Mouse (Mus musculus) right cerebral cortex, postnatal 36 days (tissue): ENCODE results near the gene Gm45234.
"Not testable (repeated sequence)": the region's sequence is repeated elsewhere in the genome, so short reads cannot be mapped to it uniquely, and the experiment has no call there.

ENCODE experiments used
- DNase-seq, 2 experiments: peaks; one replicate each; pipeline ENCODE4 v3.0.0; 2022; ENCODE audit warnings: low spot score in 2 of 2, mixed read lengths in 1 of 2

Gene Gm45234

DNA sequence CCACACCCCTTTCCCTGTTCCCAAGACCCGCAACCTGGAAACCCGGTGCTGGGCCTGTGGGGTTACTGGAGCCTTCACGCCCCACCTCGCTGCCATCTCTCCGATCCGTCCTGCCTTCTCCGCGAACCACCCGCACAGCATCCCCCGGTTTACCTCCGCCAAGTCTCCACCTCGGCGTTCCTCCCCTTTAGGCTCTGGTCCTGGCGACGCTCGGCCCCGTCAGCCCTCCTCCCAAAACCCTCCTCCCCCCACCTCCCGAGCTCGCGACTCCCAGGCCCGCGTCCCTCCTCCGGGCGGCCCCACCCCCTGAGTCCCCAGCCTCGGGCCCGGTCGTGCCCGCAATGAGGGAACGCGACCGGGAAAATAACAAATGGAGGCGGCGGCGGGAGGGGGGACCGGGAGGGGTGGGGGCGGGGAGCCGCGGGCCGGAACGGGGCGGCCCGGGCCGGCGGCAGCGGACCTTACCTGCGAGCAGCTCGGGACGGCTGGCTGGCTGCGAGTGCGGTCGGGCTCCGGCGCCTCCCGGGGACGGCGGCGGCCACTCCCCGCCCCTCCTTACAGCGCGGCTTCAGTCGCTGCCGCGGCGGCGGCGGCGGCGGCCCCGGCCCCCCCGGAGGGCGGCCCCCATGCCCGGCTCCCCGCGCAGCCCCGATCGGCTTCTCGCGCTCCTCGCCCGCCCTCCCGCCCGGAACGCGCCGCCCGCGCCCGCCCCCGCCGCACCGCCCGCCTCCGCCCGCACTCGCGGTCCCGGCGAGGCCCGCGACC, at the start of gene Gm45234, which contains the start of gene Atn1:
Gene Gm45234, minus strand, starts transcription at position 191 of the 765 bp plus-strand sequence.
Gene Atn1, minus strand, starts transcription at position 694 of the 765 bp plus-strand sequence.
- DNase-seq, result no peak

DNA sequence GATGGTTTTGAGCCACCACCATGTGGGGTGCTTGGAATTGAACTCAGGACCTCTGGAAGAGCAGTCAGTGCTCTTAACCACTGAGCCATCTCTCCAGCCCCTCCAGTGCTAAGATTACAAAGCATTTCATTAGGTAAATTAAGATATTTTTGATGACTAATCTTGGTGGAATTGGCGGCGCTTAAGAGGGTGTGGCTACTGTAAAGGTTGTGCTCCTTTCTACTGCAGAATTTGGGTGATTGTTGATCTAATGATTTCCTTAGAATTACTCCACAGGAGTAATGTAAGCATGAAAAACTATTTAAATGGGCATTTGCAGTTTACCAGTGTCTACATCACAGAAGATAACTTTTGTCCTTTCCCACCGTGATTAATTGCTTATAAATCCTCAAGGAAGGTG, 48.5 kb upstream of the Gm45234 start:
- DNase-seq, result no peak

DNA sequence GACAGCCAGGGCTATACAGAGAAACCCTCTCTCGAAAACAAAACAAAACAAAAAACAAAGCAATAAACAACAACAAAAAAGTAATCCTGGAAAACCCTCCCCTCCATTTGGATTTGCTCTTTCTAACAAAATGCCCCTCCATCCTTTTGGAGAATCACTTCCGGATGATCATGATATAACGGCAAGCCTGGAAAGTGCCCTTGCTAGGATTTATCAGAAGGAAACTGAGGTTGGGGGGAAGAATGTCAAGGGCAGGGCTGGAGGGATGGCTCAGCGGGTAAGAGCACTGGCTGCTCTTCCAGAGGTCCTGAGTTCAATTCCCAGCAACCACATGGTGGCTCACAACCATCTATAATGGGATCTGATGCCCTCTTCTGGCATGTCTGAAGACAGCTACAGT, 47.9 kb upstream of the Gm45234 start:
- not testable (repeated sequence) for DNase-seq

DNA sequence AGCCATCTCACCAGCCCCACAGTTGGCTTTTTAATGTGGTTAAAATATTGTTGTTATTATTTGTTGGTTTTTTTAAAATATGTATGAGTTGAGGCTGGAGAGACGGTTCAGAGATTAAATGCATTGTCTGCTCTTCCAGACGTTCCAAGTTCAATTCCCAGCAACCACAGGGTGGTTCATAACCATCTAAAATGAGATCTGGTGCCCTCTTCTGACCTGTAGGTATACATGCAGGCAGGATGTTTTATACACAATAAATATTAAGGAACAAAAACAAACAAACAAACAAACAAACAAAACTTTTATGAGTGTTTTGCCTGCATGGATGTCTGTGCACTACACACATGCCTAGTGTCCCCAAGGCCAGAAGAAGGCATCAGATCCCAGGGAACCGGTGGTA, 47.2 kb upstream of the Gm45234 start:
- no peak for DNase-seq

DNA sequence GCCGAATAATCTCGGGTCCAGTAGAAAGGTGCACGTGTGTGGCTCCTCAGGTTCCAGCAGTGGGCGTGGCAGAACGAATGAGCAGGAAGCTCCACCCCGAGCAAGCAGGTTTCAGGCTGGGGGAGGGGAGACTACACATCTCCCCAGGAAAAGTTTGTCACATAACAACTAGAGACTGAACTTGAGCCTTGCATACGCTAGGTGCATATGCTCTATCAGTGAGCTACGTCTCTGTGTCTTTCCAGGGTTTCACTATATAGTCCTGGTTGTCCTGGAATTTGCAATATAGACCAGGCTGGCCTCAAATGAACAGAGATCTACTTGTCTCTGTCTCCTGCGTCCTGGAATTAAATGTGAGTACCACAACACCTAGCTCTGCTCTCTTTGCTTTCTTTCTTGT, 46.6 kb upstream of the Gm45234 start:
- DNase-seq, result not testable (repeated sequence)

GRCm38 (mm10) chr6:124796200-124796599, 40.4 kb upstream of the Gm45234 start:
- no peak for DNase-seq

DNA sequence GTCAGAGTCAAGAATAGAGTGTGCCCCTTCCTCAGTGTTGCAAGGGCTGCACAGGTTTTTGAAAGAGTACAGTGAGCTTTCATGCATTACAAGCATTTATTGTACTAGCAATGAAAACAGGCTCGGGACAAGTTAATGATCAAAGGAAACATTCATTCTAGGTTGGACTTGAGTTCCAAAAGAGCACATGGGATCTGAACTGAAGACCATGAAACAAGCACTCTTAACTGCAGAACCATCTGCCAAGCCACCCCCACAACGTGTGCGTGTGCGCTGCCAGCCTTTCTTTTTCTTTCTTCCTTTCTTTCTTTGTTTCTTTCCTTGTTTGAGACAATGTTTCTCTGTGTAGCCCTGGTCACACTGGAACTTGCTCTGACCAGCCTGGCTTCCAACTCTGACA, 40.0 kb upstream of the Gm45234 start:
- DNase-seq, result no peak

DNA sequence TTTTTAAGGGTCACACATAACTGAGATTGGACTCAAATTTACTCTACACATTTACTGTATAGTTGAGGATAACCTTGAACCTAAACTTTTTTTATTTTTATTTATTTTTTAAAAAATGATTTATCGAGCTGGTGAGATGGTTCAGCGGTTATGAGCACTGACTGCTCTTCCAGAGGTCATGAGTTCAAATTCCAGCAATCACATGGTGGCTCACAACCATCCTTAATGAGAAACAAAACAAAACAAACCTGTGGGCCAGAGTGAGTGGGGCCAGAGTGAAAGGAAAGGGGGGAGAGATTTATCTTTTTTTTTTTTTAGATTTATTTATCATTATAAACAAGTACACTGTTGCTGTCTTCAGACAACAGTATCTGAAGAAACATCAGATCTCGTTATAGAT, 36.1 kb upstream of the Gm45234 start:
- DNase-seq, result no peak

DNA sequence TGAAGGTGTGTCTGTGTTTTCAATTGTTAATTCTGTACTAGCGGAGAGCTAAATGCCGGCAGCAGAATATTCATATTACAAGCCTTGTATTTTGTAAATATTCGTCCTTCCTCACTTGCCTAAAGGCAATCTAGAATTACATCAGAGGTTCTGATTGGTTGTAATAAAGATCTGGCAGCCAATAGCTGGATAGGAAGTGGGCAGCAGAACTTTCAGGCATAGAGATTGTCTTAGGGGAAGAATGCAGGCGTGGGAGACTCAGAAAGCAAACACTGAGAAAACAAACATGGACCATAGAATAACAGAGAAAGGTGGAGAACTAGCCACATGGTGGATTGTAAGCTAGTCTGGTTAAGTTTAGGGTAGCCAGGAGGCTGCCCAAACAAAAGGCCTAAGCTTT, 34.3 kb upstream of the Gm45234 start:
- DNase-seq, result no peak

DNA sequence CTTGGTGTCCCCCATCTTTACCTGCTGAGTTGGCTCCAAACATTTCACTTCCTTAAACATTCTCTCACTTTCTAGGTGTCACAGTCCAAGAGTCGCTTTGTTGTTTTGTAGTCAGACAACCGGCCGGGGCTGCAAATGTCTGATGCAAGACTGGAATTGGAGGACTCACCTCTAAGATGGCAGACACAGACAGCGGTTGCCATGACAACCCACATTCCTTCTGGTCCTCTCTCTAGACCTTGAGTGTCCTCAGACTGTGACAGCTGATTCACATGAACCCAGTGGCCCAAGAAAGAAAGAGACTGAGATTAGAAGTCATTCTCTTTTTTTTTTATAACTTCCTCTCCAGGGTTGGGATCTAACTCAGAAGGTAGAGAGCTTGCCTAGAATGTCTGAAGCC, 33.7 kb upstream of the Gm45234 start:
- DNase-seq, result no peak

GRCm38 (mm10) chr6:124787722-124788121, 31.9 kb upstream of the Gm45234 start:
- DNase-seq, result no peak

DNA sequence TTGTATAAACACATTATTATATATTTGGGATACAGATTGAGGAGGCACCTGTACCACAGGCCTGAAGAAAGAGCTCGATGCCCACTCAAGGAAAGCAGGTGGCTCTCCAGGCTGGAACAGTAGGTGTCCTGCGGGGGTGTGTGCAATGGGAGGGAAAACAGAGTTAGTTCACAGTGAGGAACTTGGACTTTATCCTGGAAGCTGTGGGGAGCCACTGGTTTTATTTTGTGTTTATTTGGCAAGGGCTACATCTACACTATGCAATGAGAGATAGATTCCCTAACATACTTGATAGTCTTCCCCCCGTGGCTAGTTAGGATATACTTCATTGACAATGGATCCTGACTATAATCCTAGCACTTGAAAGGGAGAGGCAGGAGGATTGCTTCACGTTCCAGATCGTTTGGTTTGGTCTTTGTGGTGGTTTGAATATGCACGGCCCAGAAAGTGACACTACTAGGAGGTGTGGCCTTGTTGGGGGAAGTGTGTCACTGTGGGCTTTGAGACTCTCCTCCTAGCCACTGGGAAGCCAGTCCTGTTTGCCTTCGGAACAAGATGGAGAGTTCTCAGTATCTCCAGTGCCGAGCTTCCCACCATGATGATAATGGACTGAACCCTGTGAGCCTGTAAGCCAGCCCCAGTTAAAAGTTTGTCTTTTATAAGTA, 31.1 kb upstream of the Gm45234 start:
- DNase-seq, result no peak

DNA sequence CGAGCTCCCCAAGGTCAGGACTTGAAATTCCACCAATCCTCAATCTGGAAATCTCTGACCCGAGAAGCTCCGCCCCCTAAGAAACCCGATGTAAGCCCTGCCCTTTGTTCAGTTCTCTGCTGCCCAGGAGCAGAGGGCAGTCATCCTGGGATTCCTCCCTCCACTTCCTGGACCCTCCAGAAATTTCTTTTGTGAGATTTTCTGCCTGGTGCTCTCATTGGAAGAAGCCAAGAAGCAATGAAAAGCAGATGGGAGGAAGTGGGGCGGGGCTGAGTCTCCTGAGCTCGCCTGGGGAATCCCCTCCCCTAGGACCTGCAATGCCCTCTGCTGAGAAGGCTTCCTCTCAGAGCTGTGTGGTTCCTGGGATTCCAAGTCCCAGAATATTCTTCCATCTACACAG, 26.6 kb upstream of the Gm45234 start:
- DNase-seq, result no peak

DNA sequence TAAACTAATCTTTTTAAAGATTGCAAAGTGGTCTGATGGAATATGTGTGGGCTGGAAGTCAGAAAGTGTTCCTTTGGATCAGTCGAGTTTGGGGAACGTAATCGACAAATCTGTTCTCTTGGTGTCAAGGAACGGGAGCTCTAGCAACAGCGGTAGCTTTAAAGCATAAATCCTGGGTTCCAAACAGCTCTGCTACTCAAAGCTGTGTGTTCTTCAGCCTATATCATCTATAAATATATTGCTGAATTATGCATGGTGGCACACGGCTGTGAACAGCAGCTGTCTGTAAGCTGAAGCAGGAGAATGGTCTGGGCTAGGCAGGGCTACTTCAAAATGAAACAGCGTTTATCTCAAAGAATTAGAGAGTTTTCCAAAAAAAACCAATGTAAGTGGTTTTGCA, 25.1 kb upstream of the Gm45234 start:
- no peak for DNase-seq

DNA sequence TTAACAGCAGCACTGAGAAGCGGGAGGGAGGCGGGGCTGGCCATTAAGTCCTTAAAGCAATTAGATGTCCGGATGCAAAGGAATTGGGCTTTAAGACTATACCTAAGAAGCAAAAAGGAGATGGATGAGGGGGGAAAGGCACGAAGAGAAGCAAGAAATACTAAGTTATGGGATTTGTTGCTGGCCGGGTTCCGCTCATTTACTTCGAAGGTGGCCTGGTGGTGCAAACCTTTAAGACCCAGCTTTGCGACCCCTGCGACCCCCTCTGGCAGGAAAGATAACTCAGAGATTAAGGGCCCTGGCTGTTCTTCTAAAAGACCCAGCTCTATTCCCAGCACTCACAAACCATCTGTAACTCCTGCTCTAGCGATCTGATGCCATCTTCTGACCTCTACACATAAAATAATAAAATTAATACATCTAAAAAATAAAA, 24.2 kb upstream of the Gm45234 start:
- no peak for DNase-seq

DNA sequence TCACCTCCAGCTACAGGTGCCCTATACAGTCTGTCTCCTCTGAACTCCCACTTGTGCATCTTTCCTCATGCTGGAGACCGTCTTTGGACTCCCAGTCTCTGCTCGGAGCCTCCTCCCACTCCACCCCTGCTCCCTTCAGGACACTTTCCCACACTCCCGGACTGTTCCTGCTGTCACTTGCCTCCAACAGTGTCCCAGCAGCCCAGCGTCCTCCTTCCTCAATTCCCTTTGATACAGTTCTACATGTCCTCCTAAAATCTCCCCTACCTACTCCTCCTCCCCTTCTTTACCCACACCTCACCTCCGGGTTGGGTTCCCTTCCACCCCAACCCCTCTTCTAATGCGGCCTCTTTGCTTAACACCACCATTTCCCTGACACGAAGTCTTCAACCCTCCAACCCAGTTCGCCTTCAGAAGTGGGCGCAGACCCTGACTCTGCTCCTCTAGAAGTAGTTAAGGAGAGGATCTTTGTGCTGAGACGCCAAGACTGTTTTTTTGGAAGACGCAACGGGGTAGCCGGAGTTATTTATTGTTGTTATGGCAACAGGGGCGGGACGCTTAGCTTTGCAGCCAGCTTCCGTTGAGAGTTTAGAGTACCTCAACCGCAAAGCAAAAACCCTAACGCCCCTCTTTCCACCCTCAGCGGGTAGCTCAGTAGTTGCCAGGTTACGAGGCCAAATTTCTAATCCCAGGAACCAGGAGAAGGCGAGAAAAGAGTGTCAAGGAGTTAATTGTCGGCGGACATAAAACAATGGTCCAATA, 23.6 kb upstream of the Gm45234 start, which contains the start of gene Lrrc23:
Gene Lrrc23, minus strand, starts transcription at position 506 of the 762 bp plus-strand sequence.
- DNase-seq, result no peak

- DNase-seq, result no peak
Measured at GRCm38 (mm10) chr6:124770511-124770910, 14.7 kb upstream of the Gm45234 start.

- no peak for DNase-seq
Measured at GRCm38 (mm10) chr6:124770013-124770412, 14.2 kb upstream of the Gm45234 start.

- peak; percentile 76 to 79 for DNase-seq
Measured at GRCm38 (mm10) chr6:124769101-124769765, 13.4 kb upstream of the Gm45234 start, which contains the start of gene Eno2. Gene Eno2 (minus strand): TSS chr6:124769673.

DNA sequence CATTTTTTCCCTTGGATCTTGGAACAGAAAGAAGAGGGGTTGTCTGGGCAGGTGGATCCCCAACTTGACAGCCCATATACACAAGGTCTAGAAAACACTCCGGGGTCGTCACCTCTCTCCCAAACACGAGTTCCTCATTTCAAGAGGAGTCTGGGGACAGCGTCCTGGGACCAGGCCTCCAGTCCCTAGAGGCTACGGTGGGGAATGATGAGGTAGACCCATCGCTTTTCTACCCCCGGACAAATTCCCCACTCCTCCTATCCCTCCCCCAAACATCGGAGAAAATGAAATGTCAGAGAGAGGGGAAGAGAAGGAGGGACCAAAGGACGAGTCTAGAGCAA, 12.9 kb upstream of the Gm45234 start:
- DNase-seq, result no peak

DNA sequence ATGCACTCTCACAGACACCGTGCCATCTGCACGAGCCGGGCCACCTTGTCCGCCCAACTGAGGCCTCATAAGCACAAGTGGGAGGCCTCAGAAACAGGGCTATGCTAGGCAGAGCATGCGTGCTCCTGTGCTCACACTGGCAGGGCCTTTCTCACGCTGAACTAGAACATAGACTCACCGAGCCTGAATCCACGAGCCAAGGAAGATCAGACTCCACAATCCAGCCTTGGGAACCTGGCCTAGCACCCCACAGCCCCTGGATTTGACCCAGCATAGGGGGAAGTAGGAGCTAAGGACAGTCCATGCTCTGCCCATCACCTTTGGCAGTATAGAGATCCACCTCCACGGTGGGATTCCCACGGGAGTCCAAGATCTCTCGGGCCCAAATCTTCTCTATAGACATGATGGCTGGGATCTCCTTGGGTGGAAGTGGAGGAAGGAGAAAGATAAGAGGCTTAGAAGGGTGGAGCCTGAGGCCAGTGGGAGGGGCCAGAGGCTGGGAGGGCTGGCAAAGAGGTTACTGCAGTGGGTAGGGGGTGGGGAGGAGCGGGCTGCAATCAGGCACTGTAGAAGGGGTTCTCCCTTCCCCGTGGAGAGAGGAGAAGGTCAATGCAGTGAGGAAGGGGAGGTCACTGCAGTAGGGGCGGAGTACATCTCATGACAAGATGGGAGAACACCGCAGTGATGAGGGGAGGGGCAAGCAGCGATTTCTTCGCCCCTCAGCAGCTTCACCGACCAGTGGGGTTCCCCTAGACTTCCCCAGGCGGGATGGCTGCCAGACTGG, 12.3 kb upstream of the Gm45234 start:
- no peak for DNase-seq
